Mouse (Mus musculus) inflammation-experienced regulatory T-cells (primary cell): ENCODE measurements around the gene Tubb4a. TPM values are rescaled to one million over a fixed set of nuclear protein-coding genes. Genes with fewer than 3 reads are reported as not detected.

ENCODE experiments used
- polyA plus RNA-seq, 2 experiments: library from polyadenylated mRNA; unstranded; fragments of 100-300 nt; shearing (Covaris generic); gene quantifications; one replicate each; pipeline ENCODE4 v1.2.1; 2017

Gene Tubb4a
- 1 to 10 TPM; 1.6 to 1.8 TPM for polyA plus RNA-seq

DNA sequence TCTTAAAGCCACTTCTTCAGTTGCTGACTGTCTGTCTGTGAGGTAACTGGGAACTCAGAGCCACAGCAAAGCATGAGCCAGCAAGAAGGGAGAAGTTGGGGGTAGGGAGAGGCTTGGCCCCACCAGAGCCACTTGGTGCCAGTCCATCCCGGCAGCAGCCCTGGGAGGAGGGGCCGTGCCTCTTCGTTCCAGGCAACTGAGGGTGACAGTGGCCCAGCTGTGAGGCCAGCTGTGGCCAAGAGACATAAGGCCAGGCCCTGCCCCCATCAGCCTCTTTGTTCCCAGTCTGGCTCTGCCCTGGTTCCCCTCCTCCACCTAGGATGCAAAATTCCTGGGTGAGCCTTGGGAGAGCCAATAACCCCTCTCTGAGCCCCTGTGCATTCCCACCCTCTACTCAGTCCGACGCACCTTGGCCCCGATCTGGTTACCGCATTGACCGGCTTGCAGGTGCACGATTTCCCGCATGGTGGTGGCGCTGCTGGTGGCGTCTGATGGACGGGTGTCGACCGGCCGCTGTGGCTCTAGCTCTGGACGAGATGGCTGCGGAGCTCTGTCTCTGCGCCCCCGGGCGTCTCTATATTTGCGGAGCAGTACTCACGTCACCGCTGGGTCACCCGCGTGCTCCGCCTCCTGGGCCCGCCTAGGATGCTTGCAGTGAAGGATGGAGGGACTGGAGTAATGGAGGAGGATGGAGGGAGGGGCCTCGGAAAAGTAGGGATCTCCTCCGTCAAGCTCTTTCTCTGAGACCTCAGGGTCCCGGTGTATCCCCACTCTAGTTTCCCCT lies at the start of gene Tubb4a:
TSS of gene Tubb4a (minus strand) at position 734 of the 784 bp plus-strand sequence.

GRCm38 (mm10) chr17:57105181-57106034 lies 17.8 kb upstream of the Tubb4a start, which contains the start of gene Tnfsf9:
Gene Tnfsf9, plus strand, starts transcription at chr17:57105325.

GRCm38 (mm10) chr17:57078336-57078735 lies 9.2 kb downstream of the Tubb4a start, which contains the start of gene Dennd1c:
Gene Dennd1c, minus strand, starts transcription at chr17:57078514.

GRCm38 (mm10) chr17:57059486-57059977 lies 28.1 kb downstream of the Tubb4a start, which contains the start of gene Slc25a23:
Gene Slc25a23, minus strand, starts transcription at chr17:57059863.

GRCm38 (mm10) chr17:57058891-57059485 lies 28.6 kb downstream of the Tubb4a start, which contains the start of gene Crb3:
Gene Crb3, plus strand, starts transcription at chr17:57059105.

DNA sequence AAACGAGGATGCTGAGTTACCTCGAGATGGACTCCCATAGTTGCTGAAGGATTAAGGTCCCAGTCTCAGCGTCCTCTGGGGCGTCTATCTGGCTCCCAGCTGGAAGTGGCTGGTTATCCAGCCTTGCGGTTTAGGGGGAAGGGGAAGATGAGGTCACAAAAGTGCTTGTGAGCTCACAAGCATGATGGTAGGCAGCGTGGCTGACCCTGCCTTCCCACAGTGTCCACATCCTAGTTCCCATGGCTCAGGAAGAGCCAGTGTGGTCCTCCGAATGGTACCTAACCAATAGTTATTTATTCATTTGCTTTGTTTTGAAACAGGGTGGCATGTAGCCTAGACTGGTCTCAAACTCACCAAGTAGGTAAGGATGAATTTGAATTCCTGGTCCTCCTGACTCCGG lies 46.0 kb downstream of the Tubb4a start, which contains the start of gene Slc25a41:
TSS of gene Slc25a41 (minus strand) at position 101 of the 400 bp plus-strand sequence.

DNA sequence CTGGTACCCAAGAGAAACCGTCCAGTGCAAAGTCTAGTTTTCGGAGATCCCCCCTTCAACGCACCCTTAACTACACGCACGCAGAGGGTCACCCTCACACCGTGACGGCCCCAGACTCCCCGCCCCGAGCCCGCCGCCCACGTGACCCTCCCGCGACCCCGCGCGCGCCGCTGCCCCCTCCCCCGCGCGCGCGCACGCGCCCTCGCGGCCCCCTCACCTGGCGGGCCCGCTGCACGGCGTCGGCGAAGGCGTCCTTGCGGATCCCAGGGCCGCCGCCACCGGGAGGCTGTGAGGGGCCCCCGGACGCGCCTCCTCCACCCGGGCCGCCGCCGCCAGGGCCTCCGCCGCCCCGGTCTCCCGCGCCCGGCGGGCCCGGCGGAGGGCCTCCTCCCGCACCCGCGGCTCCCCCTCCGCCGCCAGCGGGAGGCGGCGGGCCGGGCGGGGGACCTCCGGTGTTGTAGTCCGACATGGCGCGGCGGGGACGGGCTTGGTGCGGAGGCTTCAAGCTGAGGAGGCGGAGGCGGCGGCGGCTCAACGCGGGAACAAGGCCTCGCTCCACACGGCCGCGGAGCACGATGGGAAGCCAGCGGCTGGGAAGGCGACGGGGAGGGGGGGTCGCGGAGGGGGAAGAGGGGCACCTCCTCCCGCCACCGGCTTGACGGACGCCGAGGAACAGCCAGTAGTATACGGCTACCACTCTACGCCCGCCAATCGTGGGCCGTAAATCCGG lies 56.5 kb downstream of the Tubb4a start, which contains the start of gene Khsrp:
TSS of gene Khsrp (minus strand) at position 592 of the 730 bp plus-strand sequence.

Other genes starting within 250 kb of the Tubb4a start
- gene Acsbg2, start 213.3 kb downstream of the Tubb4a start, polyA plus RNA-seq: under 1 TPM; 0.13 to 0.84 TPM
- gene 1700061G19Rik, start 212.3 kb downstream of the Tubb4a start, polyA plus RNA-seq: under 1 TPM; 0.36 to 0.72 TPM
- 10 to 100 TPM; 37.5 to 38.6 TPM for gene Mllt1, start 152.4 kb downstream of the Tubb4a start, polyA plus RNA-seq
- gene Acer1, start 105.7 kb downstream of the Tubb4a start, polyA plus RNA-seq: not detected
- gene Clpp, start 97.5 kb downstream of the Tubb4a start, polyA plus RNA-seq: 10 to 100 TPM; 70.9 to 88.2 TPM
- gene Alkbh7, start 90.4 kb downstream of the Tubb4a start, polyA plus RNA-seq: 10 to 100 TPM; 31.4 to 37.2 TPM
- gene Pspn, start 87.8 kb downstream of the Tubb4a start, polyA plus RNA-seq: 1 to 10 TPM; 1.2 to 2.1 TPM
- 10 to 100 TPM; 88.5 to 98.7 TPM for gene Gtf2f1, start 76.5 kb downstream of the Tubb4a start, polyA plus RNA-seq
- gene Gm17949, start 76.3 kb downstream of the Tubb4a start, polyA plus RNA-seq: 1 to 10 TPM; 1.5 to 1.6 TPM
- 10 to 100 TPM; 34.8 to 42.0 TPM for gene Khsrp, start 56.3 kb downstream of the Tubb4a start, polyA plus RNA-seq
- not detected for gene Slc25a41, start 46.1 kb downstream of the Tubb4a start, polyA plus RNA-seq
- gene Crb3, start 28.7 kb downstream of the Tubb4a start, polyA plus RNA-seq: 1 to 10 TPM; 3.5 to 6.3 TPM
- 1 to 10 TPM; 4.1 to 9.8 TPM for gene Slc25a23, start 27.9 kb downstream of the Tubb4a start, polyA plus RNA-seq
- gene Dennd1c, start 9.3 kb downstream of the Tubb4a start, polyA plus RNA-seq: 100 to 1,000 TPM; 268 to 282 TPM
- gene Tnfsf9, start 17.5 kb upstream of the Tubb4a start, polyA plus RNA-seq: 10 to 100 TPM in 1 of 2 experiments, 1 to 10 TPM in 1; 5.8 to 14.8 TPM
- 1 to 10 TPM in 1 of 2 experiments, under 1 TPM in 1; 0.51 to 1.9 TPM for gene Cd70, start 62.0 kb upstream of the Tubb4a start, polyA plus RNA-seq
- gene Tnfsf14, start 106.4 kb upstream of the Tubb4a start, polyA plus RNA-seq: 10 to 100 TPM in 1 of 2 experiments, 1 to 10 TPM in 1; 8.8 to 23.0 TPM
- under 1 TPM; 0.70 to 0.71 TPM for gene C3, start 140.4 kb upstream of the Tubb4a start, polyA plus RNA-seq
- 10 to 100 TPM; 75.0 to 81.8 TPM for gene Gpr108, start 160.7 kb upstream of the Tubb4a start, polyA plus RNA-seq
- 1 to 10 TPM; 5.5 to 9.6 TPM for gene Trip10, start 161.7 kb upstream of the Tubb4a start, polyA plus RNA-seq
- 100 to 1,000 TPM; 171 to 245 TPM for gene Vav1, start 191.3 kb upstream of the Tubb4a start, polyA plus RNA-seq